Mouse (Mus musculus) kidney, postnatal 36 days (tissue): ENCODE results near the gene Fancb.

Source experiments
- DNase-seq, 2 experiments: peaks; one replicate each; pipeline ENCODE4 v3.0.0; 2021 to 2022; ENCODE audit warnings: mixed read lengths in 2 of 2

Fancb gene

DNA sequence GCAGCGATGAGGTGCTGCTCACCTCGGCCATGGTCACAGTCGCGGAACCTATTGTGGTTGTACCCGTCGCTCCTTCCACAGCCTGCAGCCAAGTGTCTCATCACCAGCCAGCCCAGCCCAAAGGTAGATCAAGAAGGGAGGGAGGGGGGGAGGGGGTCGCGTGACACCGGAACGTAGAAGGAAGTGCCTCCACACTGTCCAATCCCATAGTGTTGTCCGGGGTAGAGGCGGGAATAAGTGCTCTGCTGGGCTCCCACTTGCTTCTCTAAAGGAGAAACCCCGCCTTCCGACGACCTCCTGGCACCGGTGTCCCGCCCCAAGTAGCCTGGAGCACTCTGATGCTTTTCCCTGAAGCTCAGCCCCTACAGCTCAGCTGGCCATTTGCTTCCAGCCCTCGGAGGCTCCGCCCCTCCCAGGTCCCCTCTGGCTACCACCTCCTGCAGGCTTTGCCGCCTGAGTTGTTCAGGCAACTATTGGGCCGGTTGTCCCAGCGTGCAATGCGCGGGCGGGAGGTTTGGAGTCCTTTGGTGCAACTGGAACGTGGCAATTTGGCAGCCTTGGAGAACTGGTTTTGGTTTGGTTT lies at the start of gene Fancb, which contains the start of gene Mospd2:
Gene Fancb, plus strand, starts transcription at position 400 of the 583 bp plus-strand sequence.
Gene Mospd2, minus strand, starts transcription at position 183 of the 583 bp plus-strand sequence.
- DNase-seq = peak; percentile 90 to 95

DNA sequence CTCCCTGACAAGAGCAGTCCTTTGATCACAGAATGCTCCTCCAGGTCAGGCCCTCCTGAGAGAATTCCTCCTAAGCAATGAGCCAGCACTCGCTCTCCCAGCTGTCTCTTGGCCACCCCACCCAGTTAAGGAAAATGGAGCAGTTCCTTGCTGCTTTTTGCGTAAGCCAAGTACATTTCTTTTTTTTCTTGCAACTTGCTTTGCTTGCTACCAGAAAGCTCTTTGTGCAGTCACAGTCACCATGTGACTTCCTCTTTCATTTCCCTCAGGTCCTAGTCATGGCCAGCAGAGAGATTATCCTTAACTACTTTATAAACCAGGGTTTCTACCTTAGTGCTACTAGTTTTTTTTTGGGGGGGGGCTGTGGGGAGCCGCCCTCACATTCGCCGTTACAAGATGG lies 38.9 kb upstream of the Fancb start:
- no peak for DNase-seq

DNA sequence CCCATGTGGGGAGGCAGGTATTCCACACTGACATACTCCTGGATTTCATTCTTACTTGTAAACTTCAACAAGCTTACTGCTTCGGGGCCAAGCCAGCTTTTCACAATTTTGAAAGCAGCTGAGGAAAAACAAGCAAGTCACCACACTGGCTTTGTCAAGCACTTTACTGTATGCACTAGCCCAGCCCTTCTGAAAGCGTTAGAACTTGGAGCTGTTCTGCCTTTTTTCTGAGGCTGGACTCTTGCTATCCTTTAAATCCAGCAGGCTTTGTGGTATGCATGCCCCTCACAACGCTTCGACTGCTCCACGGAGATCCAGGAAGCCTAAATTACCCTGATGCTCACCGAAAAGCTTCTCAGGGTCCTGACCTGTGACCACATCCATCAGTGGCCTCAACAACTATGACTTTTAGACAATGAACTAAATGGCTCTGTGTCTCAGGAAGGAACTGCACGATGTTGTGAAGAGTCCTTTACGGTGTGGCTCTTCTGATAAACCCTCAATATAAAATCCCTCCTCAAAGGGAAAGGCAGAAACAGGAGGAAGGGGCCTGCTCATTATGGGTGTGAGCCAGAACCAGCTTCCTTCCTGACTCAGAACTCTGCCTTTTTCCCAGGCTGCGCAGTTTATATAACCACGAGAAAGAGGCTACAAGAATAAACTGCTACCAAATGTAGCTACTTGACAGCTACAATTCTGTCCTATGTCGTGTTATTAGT lies 28.4 kb upstream of the Fancb start:
- DNase-seq = peak; percentile 14 to 33

DNA sequence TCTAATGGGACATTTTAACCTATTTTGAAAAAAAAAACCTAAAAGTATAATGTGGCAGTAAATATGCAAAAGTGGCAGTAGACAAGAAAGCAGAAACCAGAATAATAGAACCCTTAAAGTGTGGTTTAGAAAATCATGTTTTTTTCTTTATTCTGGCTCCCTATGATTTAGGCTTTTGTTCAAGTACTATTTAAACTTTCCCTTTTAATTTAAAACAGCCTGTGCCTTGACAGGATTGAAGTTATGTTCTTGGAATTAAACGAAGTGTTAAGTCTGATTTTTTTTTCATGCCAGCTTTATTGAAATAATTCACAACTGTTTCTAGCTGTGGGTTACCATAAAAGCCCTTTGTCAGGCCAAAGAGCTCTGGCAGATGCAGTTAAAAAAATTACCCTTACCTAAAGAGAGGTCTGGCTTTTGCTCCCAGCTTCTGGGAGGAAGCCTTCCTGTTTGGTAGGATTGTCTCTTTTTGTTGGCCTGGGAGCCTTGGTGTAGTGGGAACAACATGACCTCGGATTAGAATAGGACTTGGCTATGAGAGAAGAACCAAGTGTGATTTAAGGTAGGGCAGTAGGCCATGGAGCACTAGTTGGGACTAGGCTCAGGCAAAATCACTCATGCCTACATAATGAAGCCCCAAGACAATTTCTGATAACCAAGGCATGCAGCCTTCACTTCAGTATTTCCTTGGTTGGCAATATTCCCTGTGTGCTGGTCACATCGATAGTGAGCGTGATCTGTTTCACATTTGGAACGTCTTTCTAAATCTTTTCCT lies 27.6 kb upstream of the Fancb start:
- DNase-seq = peak; percentile 2 to 14

DNA sequence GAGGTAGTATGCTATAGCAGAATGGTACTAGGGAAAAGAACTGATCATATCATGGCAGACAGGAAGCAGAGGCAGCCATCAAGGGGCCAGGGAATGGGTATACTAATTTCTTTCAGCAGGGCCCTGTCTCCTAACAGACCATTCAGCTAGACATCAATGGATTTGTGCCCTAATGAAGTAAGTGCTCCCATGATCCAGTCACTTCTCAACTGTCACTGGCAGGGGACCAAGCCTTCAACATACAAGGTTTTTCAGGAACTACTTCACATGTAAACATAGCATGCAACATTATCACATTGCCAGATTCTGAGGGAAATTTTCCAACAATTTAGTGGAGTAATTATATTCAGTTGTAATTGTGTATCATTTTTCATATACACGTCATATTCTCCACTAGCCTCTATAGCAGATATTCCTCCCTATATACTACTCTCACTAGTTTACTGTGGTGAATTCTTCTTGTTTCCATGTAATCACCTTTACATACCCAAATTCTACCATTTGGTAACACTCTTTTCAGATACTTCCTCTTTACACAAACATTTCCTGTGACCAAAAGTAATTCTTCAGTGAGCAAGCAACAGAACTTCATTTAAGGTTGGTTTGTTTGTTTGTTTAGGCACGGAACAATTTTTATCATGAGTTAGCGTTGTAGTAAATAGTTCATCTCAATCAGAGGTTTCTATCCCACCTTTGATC lies 14.5 kb upstream of the Fancb start:
- no peak for DNase-seq

DNA sequence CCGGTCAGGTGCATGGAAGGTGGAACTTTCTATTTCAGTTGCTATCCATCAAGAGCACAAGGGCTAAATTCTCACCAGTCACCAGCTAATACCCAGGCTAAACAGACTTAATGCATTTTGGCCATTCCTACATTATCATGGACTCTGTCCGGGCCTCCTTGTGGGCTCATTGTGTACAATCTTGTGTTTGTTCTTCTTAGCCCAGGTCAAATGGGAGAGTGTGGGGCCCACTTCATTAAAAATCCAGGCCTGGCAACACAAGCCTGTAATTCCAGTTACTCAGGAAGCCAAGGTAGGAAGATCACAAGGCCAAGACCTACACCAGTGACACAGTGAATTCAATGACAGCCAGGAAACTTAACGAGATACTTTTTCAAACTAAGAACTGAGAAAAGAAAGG lies 9.2 kb upstream of the Fancb start:
- no peak for DNase-seq

DNA sequence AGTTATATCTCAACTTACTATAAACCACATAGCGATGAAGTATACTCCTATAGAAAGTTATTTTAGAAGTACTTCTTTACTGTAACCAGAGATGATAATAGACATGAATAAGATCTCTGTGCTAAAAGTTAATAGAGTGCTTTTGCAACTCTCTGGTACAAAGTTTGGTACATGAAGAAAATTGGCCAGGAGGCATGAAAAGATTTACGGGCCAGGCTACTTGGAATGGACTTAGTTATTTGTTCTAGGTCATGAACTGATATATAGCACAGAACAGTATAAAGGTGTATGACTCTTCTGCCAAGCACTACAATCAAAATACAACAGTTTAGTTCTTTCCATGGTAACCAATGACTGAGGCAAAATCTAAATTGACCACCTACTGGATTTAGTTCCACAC lies 1.5 kb upstream of the Fancb start:
- no peak for DNase-seq

DNA sequence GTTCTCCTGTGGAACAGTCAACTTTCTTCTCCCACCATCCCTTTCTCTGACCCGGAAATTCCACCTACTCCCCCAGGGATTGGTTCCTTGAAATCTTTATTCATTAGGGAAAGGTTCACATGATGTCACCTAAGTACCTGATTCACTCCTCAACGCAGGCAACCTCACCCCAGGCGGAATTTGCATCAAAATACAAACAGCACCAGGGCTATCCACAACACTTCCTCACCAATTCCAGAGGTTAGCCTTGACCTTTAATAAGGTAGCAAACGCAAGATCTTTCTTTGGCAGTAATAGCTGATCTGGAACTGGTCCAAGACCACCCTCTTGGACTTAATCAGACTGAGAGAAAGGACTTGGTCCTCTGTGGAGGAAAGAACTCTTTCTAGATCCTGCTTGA lies 22.7 kb downstream of the Fancb start:
- peak in 1 of 2 experiments; percentile 4 for DNase-seq

DNA sequence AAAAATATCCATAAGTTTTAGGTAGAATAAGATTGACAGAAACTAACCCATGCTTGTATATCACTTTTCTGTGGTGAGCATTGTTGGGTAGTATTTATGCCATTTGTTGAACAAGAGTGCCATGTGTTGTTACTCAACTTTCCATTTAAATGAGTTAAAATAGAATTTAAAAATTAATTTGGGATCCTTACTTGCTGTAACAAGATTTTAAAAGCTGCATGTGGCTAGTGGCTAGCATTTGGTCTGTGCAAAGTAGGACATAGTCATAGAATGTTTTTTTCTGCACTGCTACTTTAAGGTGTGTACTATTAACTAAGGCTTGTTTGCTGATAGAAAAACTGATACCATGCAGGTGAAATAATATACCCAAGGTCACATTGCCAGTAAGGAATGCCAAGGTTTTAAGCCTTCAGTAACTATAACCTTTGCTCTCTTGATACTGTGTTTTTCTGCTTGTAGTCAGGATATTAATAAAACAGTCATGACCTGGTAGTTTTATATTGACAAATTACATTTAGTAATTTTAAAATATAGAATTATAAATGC lies 24.5 kb downstream of the Fancb start, which contains the start of gene Gm17604:
Gene Gm17604, minus strand, starts transcription at position 51 of the 546 bp plus-strand sequence.
- DNase-seq = no peak
